Mouse (Mus musculus) C3H10T1/2 (cell line): ENCODE measurements around the gene Smg1. TPM values are rescaled to one million over a fixed set of nuclear protein-coding genes. Genes with fewer than 3 reads are reported as not detected.

ENCODE experiments used
- polyA plus RNA-seq, 2 experiments: library from polyadenylated mRNA; unstranded; fragments of >200 nt; fragmentation: generic; extraction: Trizol; gene quantifications; one replicate each; pipeline ENCODE4 v1.2.1; 2012; ENCODE audit warnings: missing spikeins in 2 of 2

Smg1 gene
- 1 to 10 TPM in 1 of 2 experiments, under 1 TPM in 1; 0.14 to 6.7 TPM for polyA plus RNA-seq

DNA sequence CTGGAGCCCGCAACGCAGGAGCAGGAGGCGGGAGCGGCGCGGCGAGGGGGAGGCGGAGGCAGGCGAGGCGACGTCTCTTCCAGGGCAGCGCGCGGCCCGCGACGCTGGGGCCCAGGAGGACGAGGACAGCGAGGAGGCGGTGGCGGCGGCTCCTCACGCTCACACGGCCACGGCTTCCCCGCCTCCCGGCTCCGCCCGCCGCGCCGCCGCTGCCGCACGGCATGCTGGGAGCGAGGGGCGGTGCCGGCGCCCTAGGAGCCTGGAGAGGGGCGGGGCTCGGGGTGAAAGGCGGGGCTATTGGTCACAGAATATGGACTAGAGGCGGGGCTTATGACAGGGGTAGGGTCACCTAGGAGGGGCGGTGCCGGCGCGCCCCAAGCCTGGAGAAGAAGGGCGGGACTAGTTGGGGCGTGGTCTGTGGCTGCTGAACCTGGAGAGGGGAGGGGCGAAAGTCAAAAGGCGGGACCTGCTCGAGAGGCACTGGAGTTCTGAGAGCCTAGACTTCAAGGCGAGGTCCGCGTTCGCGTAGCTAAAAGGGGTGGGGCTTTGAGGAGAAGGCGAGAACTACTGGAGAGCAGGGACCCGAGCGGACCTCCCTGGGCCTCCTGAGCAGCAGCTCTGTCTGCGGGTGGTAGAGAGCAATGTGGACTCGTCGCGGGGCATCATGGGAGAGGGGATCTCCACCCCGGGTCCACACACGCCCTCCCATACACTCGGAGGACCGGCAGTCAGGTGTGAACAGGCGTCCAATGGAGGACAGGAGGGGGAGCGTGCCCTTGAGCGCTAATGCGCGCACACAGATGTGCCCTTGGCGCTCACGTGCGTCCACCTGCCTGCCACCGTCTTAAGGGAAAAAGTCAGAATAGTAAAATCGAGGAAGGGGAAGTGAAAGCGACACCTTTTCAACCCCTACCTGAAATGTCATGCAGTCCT, at the start of gene Smg1:
Gene Smg1, minus strand, starts transcription at position 218 of the 933 bp plus-strand sequence.

DNA sequence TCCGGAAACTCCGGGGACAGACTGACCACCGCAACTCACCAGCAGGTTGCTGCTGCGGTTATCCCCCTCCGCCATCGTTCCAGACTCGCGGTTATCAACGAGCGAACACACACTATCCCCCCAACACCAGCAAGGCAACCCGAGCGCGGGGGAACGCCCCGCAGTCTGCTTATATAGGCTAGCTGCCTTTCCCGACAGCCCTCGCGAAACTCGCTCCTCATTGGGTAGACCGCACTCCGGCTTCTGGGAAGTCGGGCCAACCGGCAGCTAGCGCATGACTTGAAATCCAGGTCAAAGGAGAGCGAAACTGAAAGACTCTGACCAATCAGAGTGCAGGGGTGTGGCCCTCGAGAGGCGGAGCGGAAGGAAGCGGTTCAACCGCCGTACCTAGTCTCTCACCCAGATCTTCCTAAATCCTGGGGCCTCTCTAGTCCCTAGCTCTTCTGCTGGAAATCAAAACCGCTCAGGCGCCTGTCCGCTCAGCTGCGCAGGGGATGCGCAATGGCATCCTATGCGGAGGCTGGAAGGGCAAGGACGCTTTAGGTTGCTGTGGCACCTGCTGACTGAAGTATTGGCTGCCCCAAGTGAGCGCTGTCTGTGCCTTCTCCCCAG, 113.9 kb downstream of the Smg1 start, which contains the start of gene Arl6ip1:
Gene Arl6ip1, minus strand, starts transcription at position 233 of the 612 bp plus-strand sequence.

DNA sequence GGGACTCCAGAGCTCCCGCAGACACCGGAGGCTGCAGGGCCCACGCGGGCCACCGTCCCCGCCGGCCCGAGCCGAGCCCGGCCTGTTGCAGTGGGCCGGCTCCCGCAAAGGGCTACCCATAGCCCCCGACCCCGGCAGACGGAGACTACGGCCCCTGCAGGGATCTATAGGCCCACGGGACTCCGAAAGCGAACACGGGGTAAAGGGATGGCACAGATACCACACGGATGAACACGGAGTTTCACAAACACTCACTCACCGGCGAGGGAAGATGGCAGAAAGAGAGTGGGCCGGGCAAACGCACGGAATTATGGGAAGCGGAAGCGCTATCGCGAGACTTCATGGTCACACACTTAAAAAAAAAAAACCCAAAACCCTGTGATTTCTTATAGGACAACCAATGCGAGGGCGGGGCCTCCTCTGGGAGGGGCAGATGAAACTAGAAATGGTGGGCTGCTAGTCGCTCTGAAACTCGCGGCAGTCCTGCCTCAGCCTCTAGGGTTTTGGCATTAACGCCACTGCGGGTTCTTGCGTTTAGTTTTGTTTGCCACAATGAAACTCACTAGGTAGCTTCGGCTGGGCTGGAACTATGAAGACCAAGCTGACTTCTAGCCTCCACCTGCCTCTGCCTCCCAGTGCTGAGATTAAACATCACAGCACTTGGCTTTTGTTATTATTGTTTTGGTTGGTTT, 127.4 kb downstream of the Smg1 start, which contains the start of gene Rps15a:
Gene Rps15a, minus strand, starts transcription at position 312 of the 692 bp plus-strand sequence.

Other genes starting within 250 kb of the Smg1 start
- gene Rps15a, start 127.5 kb downstream of the Smg1 start, polyA plus RNA-seq: 1,000 to 10,000 TPM; 1,049 to 1,310 TPM
- gene Arl6ip1, start 114.0 kb downstream of the Smg1 start, polyA plus RNA-seq: 10 to 100 TPM in 1 of 2 experiments, 1 to 10 TPM in 1; 4.8 to 67.4 TPM
- 1 to 10 TPM; 3.3 to 7.2 TPM for gene Syt17, start 204.6 kb upstream of the Smg1 start, polyA plus RNA-seq
- gene Itpripl2, start 248.3 kb upstream of the Smg1 start, polyA plus RNA-seq: 10 to 100 TPM in 1 of 2 experiments, 1 to 10 TPM in 1; 3.0 to 13.7 TPM